Mouse (Mus musculus) ES-E14 (cell line): ENCODE data around the gene Slit3.

Experiments used
- HCFC1 ChIP-seq: IDR thresholded peaks from 2 replicates; pipeline ENCODE4 v1.6.1; 2012; ENCODE audit warnings: low read length, inconsistent platforms, borderline replicate concordance; ENCODE audit not compliant: insufficient read depth
- MAFK ChIP-seq: IDR thresholded peaks from 2 replicates; pipeline ENCODE4 v1.6.1; 2014; ENCODE audit warnings: mild to moderate bottlenecking, low read depth, low read length, inconsistent platforms; ENCODE audit not compliant: insufficient read depth
- ZC3H11A ChIP-seq: IDR thresholded peaks from 2 replicates; pipeline ENCODE4 v1.6.1; 2012; ENCODE audit warnings: low read depth, mild to moderate bottlenecking, inconsistent platforms, low read length, borderline replicate concordance

- TF ChIP-seq MAFK: no peak
- TF ChIP-seq ZC3H11A: peak; percentile 97
- no peak for TF ChIP-seq HCFC1
These were observed 330.6 kb downstream of the Slit3 start for GRCm38 (mm10) chr11:35451636-35452035.
